Mouse (Mus musculus) lung, embryonic 15.5 days (tissue): ENCODE results near the gene Dhh. TPM values are rescaled to one million over a fixed set of nuclear protein-coding genes. Genes with fewer than 3 reads are reported as not detected.

Source experiments
- ATAC-seq: fragments of 200-750 bp; cut with Nextera tagmentation; 2 replicates; pipeline ENCODE4 v1.8.0; 2017; ENCODE audit warnings: moderate number of reproducible peaks, borderline replicate concordance; ENCODE audit not compliant: low FRiP score, low TSS enrichment; ENCODE audit errors: extremely low read depth
- H3K27ac ChIP-seq: fragments of 300-500 bp; sonication (generic); 2 replicates; pipeline ENCODE4 v1.5.1; 2015; ENCODE audit warnings: moderate library complexity, mild to moderate bottlenecking, inconsistent platforms
- H3K27me3 ChIP-seq: fragments of 300-500 bp; sonication (generic); 2 replicates; pipeline ENCODE4 v1.6.1; 2015; ENCODE audit warnings: inconsistent platforms
- H3K36me3 ChIP-seq: fragments of 300-500 bp; sonication (generic); 2 replicates; pipeline ENCODE4 v1.6.1; 2015; ENCODE audit warnings: inconsistent platforms
- H3K4me1 ChIP-seq: fragments of 300-500 bp; sonication (generic); 2 replicates; pipeline ENCODE4 v1.6.1; 2015; ENCODE audit warnings: inconsistent platforms
- H3K4me2 ChIP-seq: fragments of 300-500 bp; sonication (generic); 2 replicates; pipeline ENCODE4 v1.6.1; 2015; ENCODE audit warnings: inconsistent platforms, mild to moderate bottlenecking, moderate library complexity
- H3K4me3 ChIP-seq: fragments of 300-500 bp; sonication (generic); 2 replicates; pipeline ENCODE4 v1.5.1; 2015; ENCODE audit warnings: mild to moderate bottlenecking, inconsistent platforms
- H3K9ac ChIP-seq: fragments of 300-500 bp; sonication (generic); 2 replicates; pipeline ENCODE4 v1.6.1; 2015; ENCODE audit warnings: inconsistent platforms
- H3K9me3 ChIP-seq: fragments of 300-500 bp; sonication (generic); 2 replicates; pipeline ENCODE4 v1.6.1; 2016; ENCODE audit warnings: inconsistent platforms
- WGBS: fragments of 180-500 bp; shearing (Covaris S2); methylation state at CpG from one replicate; pipeline ENCODE4 v1.1.7; 2015; 5-methylcytosine and 5-hydroxymethylcytosine counted together
- polyA plus RNA-seq: library from polyadenylated mRNA; unstranded; fragments of >200 nt; fragmentation: Nextera tagmentation; extraction: Ambion mirVana; gene quantifications from 2 replicates; pipeline ENCODE4 v1.2.1, GENCODE M21; 2015

The Dhh gene
- polyA plus RNA-seq, 1 experiment from 2014 or later, result 2.8 TPM

DNA sequence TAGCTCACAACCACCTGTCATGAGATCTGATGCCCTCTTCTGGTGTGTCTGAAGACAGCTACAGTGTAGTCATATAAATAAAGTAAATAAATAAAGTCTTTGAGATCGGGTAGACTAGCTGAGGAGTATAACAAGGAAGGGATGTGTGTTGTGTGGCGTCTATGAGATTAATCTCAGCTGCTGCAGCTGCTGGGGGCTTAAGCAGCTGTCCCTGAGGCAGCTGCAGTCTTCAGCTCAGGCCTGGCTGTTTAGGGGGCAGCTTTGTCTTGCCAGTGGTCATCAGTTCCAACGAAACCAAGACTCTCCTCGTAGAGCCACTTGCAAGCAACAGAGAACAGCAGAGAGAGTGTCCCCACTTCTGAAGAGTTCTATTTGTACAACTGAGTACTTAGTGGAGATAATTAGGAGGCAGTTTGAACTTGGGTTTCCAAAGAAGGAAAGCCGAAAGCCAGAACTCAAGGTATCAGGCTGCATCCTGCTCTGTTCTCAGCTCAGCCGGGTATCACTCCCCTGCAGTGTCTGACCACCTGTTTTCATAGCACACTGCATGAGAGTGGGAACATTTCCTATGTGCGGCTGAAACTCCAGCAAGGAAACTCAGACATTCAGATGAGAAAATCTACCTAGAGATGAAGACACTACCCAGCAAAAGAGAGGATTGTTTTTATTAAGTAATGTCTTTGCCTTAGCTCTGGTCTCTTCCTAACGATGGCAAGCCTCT is 11.5 kb downstream of the Dhh start:
- Histone ChIP-seq H3K9me3 (no peaks in the 10 kb centered on the region), H3K27me3 (peaks cover 7% of the 10 kb centered on the region; the same call in 1 of the 2 replicates), H3K36me3 (no peaks in the 10 kb centered on the region), H3K4me3 (no peak overlapping the region), H3K9ac (no peak overlapping the region), H3K4me1 (peaks cover 6% of the 10 kb centered on the region), H3K4me2 (no peak overlapping the region), H3K27ac (no peak overlapping the region)
- ATAC-seq, result no peak
- WGBS, result 49% methylated on average over 8 of the region's 8 CpGs

GRCm38 (mm10) chr15:98884106-98884505 is 14.2 kb downstream of the Dhh start:
- no peaks in the 10 kb centered on the region for H3K36me3 ChIP-seq
- no peak overlapping the region for H3K4me3 ChIP-seq
- WGBS, result 56% methylated on average over 1 of the region's 1 CpGs
- ATAC-seq, result no peak
- H3K4me1 ChIP-seq, result peaks cover 15% of the 10 kb centered on the region
- H3K27me3 ChIP-seq, result no peaks in the 10 kb centered on the region
- no peak overlapping the region for H3K9ac ChIP-seq
- no peak overlapping the region for H3K27ac ChIP-seq
- no peaks in the 10 kb centered on the region for H3K9me3 ChIP-seq
- no peak overlapping the region for H3K4me2 ChIP-seq

- Histone ChIP-seq H3K27me3 (no peaks in the 10 kb centered on the region), H3K4me1 (peaks cover 15% of the 10 kb centered on the region), H3K27ac (no peak overlapping the region), H3K9me3 (no peaks in the 10 kb centered on the region), H3K4me3 (no peak overlapping the region), H3K9ac (no peak overlapping the region), H3K4me2 (no peak overlapping the region), H3K36me3 (no peaks in the 10 kb centered on the region)
- ATAC-seq, result no peak
Observed at GRCm38 (mm10) chr15:98883661-98884060, 14.7 kb downstream of the Dhh start.

DNA sequence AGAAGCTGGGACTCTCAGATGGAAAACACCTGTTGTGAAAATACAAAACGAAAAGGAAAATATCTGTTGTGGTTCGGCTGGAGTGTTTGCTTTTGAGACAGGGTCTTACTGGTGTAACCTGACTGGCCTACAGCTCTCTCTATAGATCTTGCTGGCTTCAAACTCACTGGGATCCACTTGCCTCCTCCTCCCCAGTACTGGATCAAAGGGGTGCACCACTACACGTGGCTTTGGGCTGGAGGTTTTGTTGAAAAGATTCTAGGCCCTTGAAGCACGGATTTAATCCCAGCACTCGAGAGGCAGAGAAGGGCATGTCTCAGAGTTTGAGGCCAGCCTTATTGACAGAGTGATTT is 16.7 kb downstream of the Dhh start:
- peak; percentile 15; the same call in 1 of the 2 replicates for ATAC-seq

DNA sequence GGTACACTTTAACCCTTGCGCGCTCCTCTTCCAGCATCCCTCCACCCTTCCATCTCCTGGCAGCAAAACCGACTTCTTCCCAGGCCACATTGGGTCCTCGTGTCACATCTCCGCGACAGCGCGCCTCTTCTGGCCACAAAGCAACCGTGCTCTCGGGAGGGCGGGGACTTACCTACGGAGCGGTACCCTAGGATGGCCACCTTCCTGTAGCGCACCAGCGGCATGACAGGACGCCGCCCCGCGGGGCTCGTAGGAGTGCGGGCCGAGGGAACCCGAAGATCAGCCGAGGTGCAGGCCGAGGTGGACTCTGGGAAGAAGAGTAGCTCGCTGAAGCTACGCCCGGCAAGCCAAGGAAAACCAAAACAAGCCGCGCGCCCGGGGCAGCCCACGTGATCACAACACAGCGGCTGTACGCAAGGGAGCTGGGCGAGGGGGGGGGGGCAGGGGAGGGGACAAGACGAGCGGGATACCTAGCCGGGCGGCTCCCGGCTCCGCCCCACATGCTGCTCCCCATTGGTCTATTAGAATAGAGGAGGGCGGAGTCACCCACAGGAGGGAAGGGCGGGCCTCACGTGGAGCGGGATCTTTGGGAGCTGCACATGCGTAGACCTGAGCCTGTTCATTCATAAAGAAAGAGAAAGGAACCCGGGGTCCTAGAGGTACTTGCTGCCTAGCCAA is 17.2 kb downstream of the Dhh start:
- peaks cover 15% of the 10 kb centered on the region for H3K4me1 ChIP-seq
- under 1% methylated on average over 48 of the region's 48 CpGs for WGBS
- peak overlapping the region; percentile 70 for H3K9ac ChIP-seq
- H3K36me3 ChIP-seq, result no peaks in the 10 kb centered on the region
- ATAC-seq, result peak; percentile 98
- H3K27me3 ChIP-seq, result no peaks in the 10 kb centered on the region
- H3K4me3 ChIP-seq, result peak overlapping the region; percentile 86
- no peaks in the 10 kb centered on the region for H3K9me3 ChIP-seq
- H3K27ac ChIP-seq, result peak overlapping the region; percentile 82
- peak overlapping the region; percentile 98 for H3K4me2 ChIP-seq

More for the DNA sequence above, 16.7 kb downstream of the Dhh start:
- Histone ChIP-seq H3K4me3 (peak overlapping the region; percentile 86), H3K4me2 (peak overlapping the region; percentile 98), H3K9me3 (no peaks in the 10 kb centered on the region), H3K27ac (peak overlapping the region; percentile 38; the same call in 1 of the 2 replicates), H3K9ac (0 out of 2 replicates have a peak overlapping the region, but pooled peaks have one; percentile 7), H3K27me3 (no peaks in the 10 kb centered on the region), H3K36me3 (no peaks in the 10 kb centered on the region), H3K4me1 (peaks cover 15% of the 10 kb centered on the region)
- 11% methylated on average over 5 of the region's 5 CpGs for WGBS

- no peaks in the 10 kb centered on the region for H3K27me3 ChIP-seq
- H3K4me1 ChIP-seq, result peaks cover 24% of the 10 kb centered on the region
- H3K9me3 ChIP-seq, result no peaks in the 10 kb centered on the region
- no peaks in the 10 kb centered on the region for H3K36me3 ChIP-seq
- H3K4me3 ChIP-seq, result no peak overlapping the region
- ATAC-seq, result no peak
- WGBS, result 12% methylated on average over 3 of the region's 3 CpGs
- no peak overlapping the region for H3K9ac ChIP-seq
- H3K4me2 ChIP-seq, result no peak overlapping the region
- no peak overlapping the region for H3K27ac ChIP-seq
Observed at GRCm38 (mm10) chr15:98877331-98877730, 21.0 kb downstream of the Dhh start.

DNA sequence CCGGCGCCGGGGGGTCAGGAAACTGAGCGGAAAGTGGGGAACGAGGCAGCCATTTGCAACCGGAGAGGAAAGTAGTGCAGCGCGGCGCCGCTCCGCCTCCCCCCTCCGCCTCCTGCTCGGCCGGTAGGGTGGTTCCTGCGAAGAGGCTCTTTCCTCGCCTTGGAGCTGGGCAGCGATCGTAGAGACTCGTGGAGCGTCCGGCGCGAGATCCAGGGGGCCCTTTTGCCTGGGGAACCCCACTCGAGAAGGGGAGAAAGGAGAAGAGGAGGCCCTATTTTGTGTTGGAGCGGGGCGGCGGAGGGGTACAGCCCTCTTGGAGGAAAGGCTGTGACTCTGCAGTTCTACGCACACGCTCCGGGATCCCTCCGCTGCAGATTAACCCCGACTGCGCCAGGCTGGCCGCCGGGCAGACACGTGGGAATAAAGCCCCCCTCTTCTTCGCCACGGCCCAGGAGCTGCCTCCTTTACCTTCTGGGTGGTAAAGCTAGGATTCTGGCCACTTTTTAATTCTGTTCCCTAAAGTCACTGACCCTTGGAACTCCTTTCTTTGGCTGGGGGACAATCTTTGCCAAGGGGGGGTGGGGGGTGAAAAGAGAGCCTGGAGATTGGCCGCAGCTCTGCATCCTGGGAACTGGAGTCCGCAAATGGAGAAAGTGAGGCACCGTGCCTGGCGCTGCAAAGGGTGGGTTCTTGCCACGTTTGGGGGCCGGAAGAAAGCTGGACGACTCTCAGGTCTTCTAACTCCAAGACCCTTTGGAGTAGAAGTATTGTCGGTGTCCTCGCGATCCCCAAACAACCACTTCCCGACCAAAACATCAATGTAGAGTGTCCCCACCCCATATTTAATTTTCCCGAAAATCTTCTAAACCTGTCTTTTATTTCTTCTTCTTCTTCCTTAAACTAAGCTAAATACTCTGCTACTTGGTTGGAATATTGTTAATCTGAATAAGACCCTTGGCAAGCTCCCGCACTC is 26.1 kb downstream of the Dhh start:
- ATAC-seq, result peak; percentile 78
- peak overlapping the region; percentile 70 for H3K4me3 ChIP-seq
- peaks cover 37% of the 10 kb centered on the region for H3K4me1 ChIP-seq
- no peaks in the 10 kb centered on the region for H3K36me3 ChIP-seq
- H3K27me3 ChIP-seq, result no peaks in the 10 kb centered on the region
- H3K9me3 ChIP-seq, result no peaks in the 10 kb centered on the region
- H3K9ac ChIP-seq, result peak overlapping the region; percentile 91
- WGBS, result under 1% methylated on average over 51 of the region's 51 CpGs
- H3K4me2 ChIP-seq, result peak overlapping the region; percentile 95
- H3K27ac ChIP-seq, result peak overlapping the region; percentile 98

DNA sequence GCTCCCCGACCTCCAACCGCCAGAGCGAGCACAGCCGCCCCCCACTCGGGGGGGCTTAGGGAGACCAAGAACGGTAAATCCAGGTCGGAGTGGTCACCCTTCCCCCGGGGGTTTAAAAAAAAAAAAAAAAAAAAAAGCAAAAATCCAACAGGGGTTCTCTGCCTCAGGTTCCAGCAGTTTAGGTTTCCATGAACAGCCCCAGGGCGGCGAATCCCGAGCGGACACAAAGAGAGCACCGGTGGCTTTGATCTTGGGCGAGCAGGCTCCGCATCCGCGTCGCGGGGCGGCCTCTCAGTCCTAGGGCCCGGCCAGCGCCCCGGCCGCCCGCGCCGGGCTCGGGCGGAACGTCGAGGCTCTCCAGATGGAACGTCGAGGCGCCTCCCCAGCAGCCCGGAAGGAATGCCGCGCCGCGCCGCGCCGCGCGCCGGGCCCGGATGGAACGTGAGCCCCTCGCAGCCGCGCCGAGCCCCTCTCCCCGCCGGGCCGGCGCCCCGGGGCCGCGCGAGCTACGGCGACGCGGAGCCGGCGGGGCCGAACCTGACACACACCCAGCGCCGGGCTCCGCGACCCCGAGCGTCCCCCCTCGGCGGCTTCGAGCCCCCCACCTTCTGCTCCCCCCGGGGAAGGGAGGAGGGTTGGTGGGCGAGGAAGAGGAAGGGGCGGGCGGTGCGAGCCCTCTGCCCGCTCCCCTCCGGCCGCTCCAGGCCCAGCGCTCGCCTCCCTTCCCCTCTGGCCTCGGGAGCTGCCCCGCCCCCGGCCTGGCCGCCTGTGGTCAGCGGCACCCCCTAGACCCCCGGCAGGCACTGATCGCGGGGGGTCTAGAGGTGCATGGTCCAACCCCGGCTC is 27.0 kb downstream of the Dhh start, which contains the start of gene Kmt2d:
TSS of gene Kmt2d (minus strand) at position 135 of the 846 bp plus-strand sequence.
- ATAC-seq, result peak; percentile 62
- H3K9me3 ChIP-seq, result no peaks in the 10 kb centered on the region
- H3K27me3 ChIP-seq, result no peaks in the 10 kb centered on the region
- peaks cover 4% of the 10 kb centered on the region for H3K36me3 ChIP-seq
- H3K4me1 ChIP-seq, result peaks cover 43% of the 10 kb centered on the region
- peak within 1 kb of the TSS; percentile 70 for H3K4me3 ChIP-seq
- peak within 1 kb of the TSS; percentile 98 for H3K27ac ChIP-seq
- under 1% methylated on average over 67 of the region's 94 CpGs for WGBS
- peak within 1 kb of the TSS; percentile 95 for H3K4me2 ChIP-seq
- H3K9ac ChIP-seq, result peak within 1 kb of the TSS; percentile 91

GRCm38 (mm10) chr15:98870179-98871069 is 27.9 kb downstream of the Dhh start:
- Histone ChIP-seq H3K4me1 (peaks cover 43% of the 10 kb centered on the region), H3K9me3 (no peaks in the 10 kb centered on the region), H3K27me3 (no peaks in the 10 kb centered on the region), H3K4me2 (peak overlapping the region; percentile 95), H3K36me3 (peaks cover 12% of the 10 kb centered on the region), H3K4me3 (peak overlapping the region; percentile 70), H3K9ac (peak overlapping the region; percentile 91), H3K27ac (peak overlapping the region; percentile 98)
- WGBS, result under 1% methylated on average over 15 of the region's 16 CpGs
- ATAC-seq, result no peak; the same call in 1 of the 2 replicates
